Mouse (Mus musculus): ENCODE measurements around the gene Dpp6. TPM values are rescaled to one million over a fixed set of nuclear protein-coding genes. Genes with fewer than 3 reads are reported as not detected.
"Not testable (repeated sequence)": the region's sequence is repeated elsewhere in the genome, so short reads cannot be mapped to it uniquely, and the experiment has no call there.

Gene Dpp6
- polyA plus RNA-seq, 1 experiment from 2014 or later: 3.1 TPM

DNA sequence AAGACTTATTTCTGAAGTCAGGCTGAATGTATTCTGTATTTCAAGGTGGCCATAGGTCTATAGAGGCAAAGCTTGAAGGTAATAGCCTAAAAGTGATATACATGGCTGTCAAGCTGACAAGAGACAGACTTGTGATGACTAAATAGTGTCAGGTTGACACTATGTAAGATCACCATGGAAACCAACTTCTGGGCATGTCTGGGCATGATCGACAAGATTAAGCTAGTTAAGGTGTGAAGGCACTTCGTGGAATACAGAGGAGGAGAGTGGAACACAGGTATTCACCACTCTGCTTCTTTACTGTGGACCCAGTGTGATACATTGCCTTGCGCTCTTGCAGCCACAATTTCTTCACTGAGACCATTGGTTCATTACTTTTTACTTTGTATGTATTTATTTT lies 637.4 kb downstream of the Dpp6 start:
- Histone ChIP-seq H3K9me3 (ENCODE audit: control insufficient read depth, low read depth, low read length) (no peaks in the 10 kb centered on the region), H3K27ac (ENCODE audit: low read length) (no peak overlapping the region), H3K27me3 (ENCODE audit: control insufficient read depth, insufficient read depth, low read length) (no peaks in the 10 kb centered on the region), H3K4me2 (replicated peaks; ENCODE audit: low read depth, low read length) (no peak overlapping the region), H3K9ac (replicated peaks; ENCODE audit: low read depth, low read length) (no peak overlapping the region), H3K4me3 (ENCODE audit: low read depth, low read length) (no peak overlapping the region), H3K36me3 (ENCODE audit: control insufficient read depth, insufficient read depth, low read length) (no peaks in the 10 kb centered on the region), H3K4me1 (ENCODE audit: control insufficient read depth, insufficient read depth, low read length) (no peaks in the 10 kb centered on the region)
- WGBS: 78% methylated on average over 3 of the region's 3 CpGs
- ATAC-seq (ENCODE audit: insufficient number of reproducible peaks, insufficient read depth, low FRiP score, low read depth): no peak

DNA sequence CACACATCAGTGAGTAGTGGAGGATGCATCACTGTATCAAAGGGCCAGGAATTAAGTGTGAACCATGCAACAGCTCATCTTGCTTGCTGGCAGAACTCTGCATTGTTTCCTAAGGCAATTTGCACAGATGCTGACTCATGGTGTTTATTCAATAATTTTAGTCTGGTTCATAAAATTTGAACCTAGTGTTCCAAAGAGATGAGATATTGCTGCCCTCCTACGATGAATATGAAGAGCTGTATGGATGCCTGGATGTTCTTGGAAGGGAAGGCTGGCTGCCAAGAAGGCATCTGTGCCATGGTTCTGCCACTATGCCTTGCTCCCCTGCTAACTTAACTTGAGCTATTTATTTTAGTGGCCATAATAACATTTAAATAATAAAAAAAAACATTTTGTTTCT lies 640.0 kb downstream of the Dpp6 start:
- H3K9me3 ChIP-seq (ENCODE audit: control insufficient read depth, low read depth, low read length): no peaks in the 10 kb centered on the region
- H3K27ac ChIP-seq (ENCODE audit: low read length): no peak overlapping the region
- no peaks in the 10 kb centered on the region for H3K27me3 ChIP-seq (ENCODE audit: control insufficient read depth, insufficient read depth, low read length)
- WGBS: 84% methylated on average over 1 of the region's 1 CpGs
- no peak overlapping the region for H3K4me3 ChIP-seq (ENCODE audit: low read depth, low read length)
- no peaks in the 10 kb centered on the region for H3K4me1 ChIP-seq (ENCODE audit: control insufficient read depth, insufficient read depth, low read length)
- no peaks in the 10 kb centered on the region for H3K36me3 ChIP-seq (ENCODE audit: control insufficient read depth, insufficient read depth, low read length)
- H3K4me2 ChIP-seq (replicated peaks; ENCODE audit: low read depth, low read length): no peak overlapping the region
- ATAC-seq (ENCODE audit: insufficient number of reproducible peaks, insufficient read depth, low FRiP score, low read depth): no peak
- no peak overlapping the region for H3K9ac ChIP-seq (replicated peaks; ENCODE audit: low read depth, low read length)

DNA sequence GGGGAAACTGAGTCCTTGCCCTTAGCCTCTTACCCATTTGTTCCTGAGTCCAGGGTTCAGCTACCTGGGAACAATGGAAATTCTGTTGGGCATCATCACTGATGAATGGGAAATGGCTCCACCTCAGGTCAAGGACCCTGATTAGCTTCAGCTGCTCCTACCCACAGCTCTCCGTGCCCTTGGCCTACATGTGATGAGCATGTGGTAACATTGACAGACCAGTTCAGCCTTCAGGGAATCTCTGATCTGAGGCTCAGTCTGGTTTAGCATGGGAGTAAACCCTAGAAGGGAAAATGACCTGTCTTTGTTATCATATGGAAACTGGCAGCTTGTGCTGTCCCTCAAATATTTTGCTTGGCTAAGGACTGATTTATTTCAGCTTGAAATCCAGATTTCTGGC lies 640.7 kb downstream of the Dpp6 start:
- Histone ChIP-seq H3K4me2 (replicated peaks; ENCODE audit: low read depth, low read length) (no peak overlapping the region), H3K4me3 (ENCODE audit: low read depth, low read length) (no peak overlapping the region), H3K27ac (ENCODE audit: low read length) (no peak overlapping the region), H3K36me3 (ENCODE audit: control insufficient read depth, insufficient read depth, low read length) (no peaks in the 10 kb centered on the region), H3K9ac (replicated peaks; ENCODE audit: low read depth, low read length) (no peak overlapping the region), H3K27me3 (ENCODE audit: control insufficient read depth, insufficient read depth, low read length) (no peaks in the 10 kb centered on the region), H3K4me1 (ENCODE audit: control insufficient read depth, insufficient read depth, low read length) (no peaks in the 10 kb centered on the region), H3K9me3 (ENCODE audit: control insufficient read depth, low read depth, low read length) (no peaks in the 10 kb centered on the region)
- no peak for ATAC-seq (ENCODE audit: insufficient number of reproducible peaks, insufficient read depth, low FRiP score, low read depth)
- WGBS: 52% methylated on average over 1 of the region's 1 CpGs

DNA sequence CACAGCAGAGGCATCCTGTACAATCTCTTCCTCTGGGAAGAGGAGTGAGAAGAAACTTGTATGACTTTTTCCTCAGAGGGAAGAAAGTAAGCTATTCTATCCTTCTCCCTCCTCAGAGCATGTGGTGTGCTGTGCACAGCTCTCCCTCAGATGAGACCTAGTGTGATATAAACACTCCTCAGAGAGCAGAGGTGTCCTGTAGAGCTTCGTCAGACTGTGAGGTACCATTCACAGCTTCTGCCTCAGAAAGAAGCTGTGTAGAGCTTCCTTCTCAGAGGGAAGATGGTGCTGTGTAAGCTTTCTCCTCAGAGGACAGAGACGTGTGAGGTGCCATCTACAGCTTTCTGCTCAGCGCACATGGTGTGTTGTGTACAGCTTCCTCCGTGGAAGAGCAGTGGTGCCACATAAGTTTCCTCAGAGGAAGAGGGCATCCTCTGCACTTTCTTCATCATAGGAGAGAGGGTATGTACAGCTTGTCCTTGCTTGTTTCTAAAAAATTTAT lies 658.0 kb downstream of the Dpp6 start:
- ATAC-seq (ENCODE audit: insufficient number of reproducible peaks, insufficient read depth, low FRiP score, low read depth): no peak
- Histone ChIP-seq H3K36me3 (ENCODE audit: control insufficient read depth, insufficient read depth, low read length) (no peaks in the 10 kb centered on the region), H3K4me1 (ENCODE audit: control insufficient read depth, insufficient read depth, low read length) (no peaks in the 10 kb centered on the region), H3K9ac (replicated peaks; ENCODE audit: low read depth, low read length) (no peak overlapping the region), H3K4me3 (ENCODE audit: low read depth, low read length) (no peak overlapping the region), H3K27me3 (ENCODE audit: control insufficient read depth, insufficient read depth, low read length) (no peaks in the 10 kb centered on the region), H3K4me2 (replicated peaks; ENCODE audit: low read depth, low read length) (no peak overlapping the region), H3K9me3 (ENCODE audit: control insufficient read depth, low read depth, low read length) (no peaks in the 10 kb centered on the region), H3K27ac (ENCODE audit: low read length) (no peak overlapping the region)
- 74% methylated on average over 4 of the region's 4 CpGs for WGBS

DNA sequence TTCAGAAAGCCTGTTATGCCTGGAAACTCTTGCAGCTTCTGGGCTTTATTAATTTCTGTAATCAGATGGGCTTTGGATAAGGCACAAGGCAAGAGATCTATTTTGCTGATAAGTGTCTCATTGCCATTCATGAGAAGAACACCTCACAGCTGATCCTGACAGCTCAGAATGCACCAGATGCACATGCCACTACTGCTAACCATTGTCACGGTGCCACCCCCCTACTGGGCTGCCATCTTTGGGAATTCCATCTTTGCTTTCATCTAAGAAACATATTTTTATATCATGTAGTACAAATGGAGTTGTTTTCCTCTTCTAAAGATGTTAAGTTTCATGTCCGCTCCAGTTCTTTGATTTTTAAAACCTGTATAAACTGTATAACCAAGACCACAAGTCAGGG lies 664.7 kb downstream of the Dpp6 start:
- no peaks in the 10 kb centered on the region for H3K4me1 ChIP-seq (ENCODE audit: control insufficient read depth, insufficient read depth, low read length)
- no peaks in the 10 kb centered on the region for H3K27me3 ChIP-seq (ENCODE audit: control insufficient read depth, insufficient read depth, low read length)
- ATAC-seq (ENCODE audit: insufficient number of reproducible peaks, insufficient read depth, low FRiP score, low read depth): no peak
- no peaks in the 10 kb centered on the region for H3K9me3 ChIP-seq (ENCODE audit: control insufficient read depth, low read depth, low read length)
- no peak overlapping the region for H3K9ac ChIP-seq (replicated peaks; ENCODE audit: low read depth, low read length)
- H3K4me2 ChIP-seq (replicated peaks; ENCODE audit: low read depth, low read length): no peak overlapping the region
- WGBS: 75% methylated on average over 2 of the region's 2 CpGs
- H3K36me3 ChIP-seq (ENCODE audit: control insufficient read depth, insufficient read depth, low read length): no peaks in the 10 kb centered on the region
- no peak overlapping the region for H3K4me3 ChIP-seq (ENCODE audit: low read depth, low read length)
- no peak overlapping the region for H3K27ac ChIP-seq (ENCODE audit: low read length)

DNA sequence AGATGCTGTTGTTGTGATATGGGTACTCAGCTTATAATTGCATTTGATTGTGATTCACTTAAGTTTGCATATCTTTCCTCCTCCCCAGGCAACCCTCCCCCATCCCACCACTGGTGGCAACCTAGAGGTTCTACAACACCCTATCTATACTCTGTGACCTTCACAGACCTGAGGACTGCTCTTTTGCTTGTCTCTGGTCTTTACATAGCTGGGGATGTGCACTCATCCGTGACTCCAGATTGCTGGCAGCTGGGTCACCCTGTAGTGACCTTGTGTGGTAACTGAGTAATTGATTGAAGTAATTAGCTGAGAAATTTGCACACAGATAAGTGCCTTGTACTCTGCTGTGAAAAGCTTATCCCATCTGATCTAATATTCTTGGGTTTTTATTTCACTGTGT lies 669.1 kb downstream of the Dpp6 start:
- Histone ChIP-seq H3K4me2 (replicated peaks; ENCODE audit: low read depth, low read length) (no peak overlapping the region), H3K27me3 (ENCODE audit: control insufficient read depth, insufficient read depth, low read length) (no peaks in the 10 kb centered on the region), H3K4me3 (ENCODE audit: low read depth, low read length) (no peak overlapping the region), H3K27ac (ENCODE audit: low read length) (no peak overlapping the region), H3K9ac (replicated peaks; ENCODE audit: low read depth, low read length) (no peak overlapping the region), H3K9me3 (ENCODE audit: control insufficient read depth, low read depth, low read length) (no peaks in the 10 kb centered on the region), H3K36me3 (ENCODE audit: control insufficient read depth, insufficient read depth, low read length) (no peaks in the 10 kb centered on the region), H3K4me1 (ENCODE audit: control insufficient read depth, insufficient read depth, low read length) (no peaks in the 10 kb centered on the region)
- WGBS: 41% methylated on average over 1 of the region's 1 CpGs
- no peak for ATAC-seq (ENCODE audit: insufficient number of reproducible peaks, insufficient read depth, low FRiP score, low read depth)

DNA sequence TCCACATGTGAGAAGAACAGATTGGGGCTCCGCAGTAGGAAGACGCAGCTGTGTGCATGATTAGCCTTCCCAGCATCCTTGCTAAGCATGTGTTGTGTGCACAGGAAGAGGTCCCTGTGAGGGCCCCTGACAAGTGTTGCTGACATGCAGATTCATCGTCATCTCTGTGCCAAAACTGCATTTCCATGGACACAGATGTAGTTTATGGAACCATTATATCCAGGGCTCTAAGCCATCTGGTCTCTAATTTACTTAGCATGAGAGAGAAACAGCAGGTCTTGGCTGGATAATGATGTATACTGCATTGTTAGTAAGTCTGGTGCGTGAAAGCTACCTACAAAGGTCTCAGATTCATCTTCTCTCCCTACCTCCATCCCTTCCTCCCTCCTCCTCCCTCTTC lies 673.9 kb downstream of the Dpp6 start:
- WGBS: 81% methylated on average over 4 of the region's 4 CpGs
- H3K4me1 ChIP-seq (ENCODE audit: control insufficient read depth, insufficient read depth, low read length): no peaks in the 10 kb centered on the region
- no peaks in the 10 kb centered on the region for H3K27me3 ChIP-seq (ENCODE audit: control insufficient read depth, insufficient read depth, low read length)
- no peak overlapping the region for H3K9ac ChIP-seq (replicated peaks; ENCODE audit: low read depth, low read length)
- no peaks in the 10 kb centered on the region for H3K36me3 ChIP-seq (ENCODE audit: control insufficient read depth, insufficient read depth, low read length)
- H3K9me3 ChIP-seq (ENCODE audit: control insufficient read depth, low read depth, low read length): no peaks in the 10 kb centered on the region
- no peak overlapping the region for H3K27ac ChIP-seq (ENCODE audit: low read length)
- no peak for ATAC-seq (ENCODE audit: insufficient number of reproducible peaks, insufficient read depth, low FRiP score, low read depth)
- H3K4me3 ChIP-seq (ENCODE audit: low read depth, low read length): no peak overlapping the region
- no peak overlapping the region for H3K4me2 ChIP-seq (replicated peaks; ENCODE audit: low read depth, low read length)

DNA sequence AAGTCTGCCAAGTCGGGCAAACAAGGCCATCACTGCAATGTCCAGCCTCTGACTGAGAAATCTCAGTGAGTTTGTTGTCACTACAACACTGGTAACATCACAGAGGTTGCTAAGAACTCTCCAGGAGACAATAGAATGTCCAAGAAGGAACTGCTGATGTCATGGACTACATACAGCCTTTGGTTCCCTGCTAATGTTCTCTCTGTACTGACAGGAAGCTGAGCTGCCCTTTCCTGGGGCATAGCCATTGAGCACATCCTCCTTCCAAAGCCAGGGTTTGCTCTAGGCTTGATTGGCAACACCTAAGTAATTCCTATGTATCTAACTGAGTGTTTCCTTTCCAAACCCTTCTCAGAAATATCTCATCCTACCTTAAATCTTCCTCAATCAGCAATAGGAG lies 684.3 kb downstream of the Dpp6 start, which contains the start of gene Speer4b:
TSS of gene Speer4b (minus strand) at position 101 of the 400 bp plus-strand sequence.
- H3K36me3 ChIP-seq (ENCODE audit: control insufficient read depth, insufficient read depth, low read length); H3K27ac ChIP-seq (ENCODE audit: low read length); H3K4me3 ChIP-seq (ENCODE audit: low read depth, low read length); ATAC-seq (ENCODE audit: insufficient number of reproducible peaks, insufficient read depth, low FRiP score, low read depth); H3K9me3 ChIP-seq (ENCODE audit: control insufficient read depth, low read depth, low read length); H3K27me3 ChIP-seq (ENCODE audit: control insufficient read depth, insufficient read depth, low read length); H3K4me2 ChIP-seq (replicated peaks; ENCODE audit: low read depth, low read length); H3K4me1 ChIP-seq (ENCODE audit: control insufficient read depth, insufficient read depth, low read length); H3K9ac ChIP-seq (replicated peaks; ENCODE audit: low read depth, low read length): not testable (repeated sequence)
- 57% methylated on average over 1 of the region's 1 CpGs for WGBS

DNA sequence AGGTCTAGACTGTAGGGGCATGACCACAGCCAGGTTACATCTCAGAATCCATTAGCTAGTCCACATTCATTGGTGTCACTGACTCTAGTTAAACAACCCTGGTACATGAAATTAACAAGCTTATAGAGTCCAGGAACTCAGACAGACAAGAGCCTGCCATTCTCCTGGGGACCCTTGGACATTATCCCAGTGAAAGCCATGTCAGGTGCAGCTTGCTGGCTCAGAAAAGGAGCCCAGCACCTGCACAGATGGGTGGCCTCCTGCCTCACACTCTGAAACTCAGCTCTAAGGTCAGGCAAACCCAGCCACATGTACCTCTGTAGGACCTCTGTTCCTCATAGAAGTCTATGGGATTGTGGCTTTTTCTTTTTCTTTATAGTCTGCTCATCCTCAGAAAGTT lies 701.7 kb downstream of the Dpp6 start:
- H3K9me3 ChIP-seq (ENCODE audit: control insufficient read depth, low read depth, low read length): no peaks in the 10 kb centered on the region
- H3K9ac ChIP-seq (replicated peaks; ENCODE audit: low read depth, low read length): no peak overlapping the region
- H3K27ac ChIP-seq (ENCODE audit: low read length): no peak overlapping the region
- no peaks in the 10 kb centered on the region for H3K4me1 ChIP-seq (ENCODE audit: control insufficient read depth, insufficient read depth, low read length)
- H3K27me3 ChIP-seq (ENCODE audit: control insufficient read depth, insufficient read depth, low read length): no peaks in the 10 kb centered on the region
- H3K4me2 ChIP-seq (replicated peaks; ENCODE audit: low read depth, low read length): no peak overlapping the region
- ATAC-seq (ENCODE audit: insufficient number of reproducible peaks, insufficient read depth, low FRiP score, low read depth): no peak
- no peak overlapping the region for H3K4me3 ChIP-seq (ENCODE audit: low read depth, low read length)
- no peaks in the 10 kb centered on the region for H3K36me3 ChIP-seq (ENCODE audit: control insufficient read depth, insufficient read depth, low read length)

Measured in stomach, embryonic 14.5 days (tissue).